Mouse (Mus musculus) lung, postnatal 10 days (tissue): ENCODE data around the gene Ahnak.
"Not testable (repeated sequence)": the region's sequence is repeated elsewhere in the genome, so short reads cannot be mapped to it uniquely, and the experiment has no call there.

Experiments used
- DNase-seq: peaks from one replicate; pipeline ENCODE4 v3.0.0; 2021

Ahnak gene

DNA sequence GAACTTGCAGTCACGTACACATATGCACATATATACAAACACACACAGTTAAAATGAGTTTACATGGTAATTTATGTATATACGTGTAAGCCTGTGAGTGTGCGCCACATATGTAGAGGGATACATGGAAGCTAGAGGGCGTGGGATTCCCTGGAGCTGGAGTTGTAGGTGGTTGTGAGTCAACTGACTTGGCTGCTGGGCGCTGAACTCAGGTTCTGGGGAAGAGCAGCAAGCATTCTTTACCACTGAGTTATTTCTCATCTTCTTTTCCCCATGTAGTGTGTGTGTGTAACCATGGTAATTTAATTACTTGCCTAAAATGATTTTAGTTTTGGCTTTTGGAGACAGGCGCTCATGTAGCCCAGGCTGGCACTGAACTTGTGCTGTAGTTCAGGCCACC is 7.5 kb downstream of the Ahnak start:
- DNase-seq: no peak

DNA sequence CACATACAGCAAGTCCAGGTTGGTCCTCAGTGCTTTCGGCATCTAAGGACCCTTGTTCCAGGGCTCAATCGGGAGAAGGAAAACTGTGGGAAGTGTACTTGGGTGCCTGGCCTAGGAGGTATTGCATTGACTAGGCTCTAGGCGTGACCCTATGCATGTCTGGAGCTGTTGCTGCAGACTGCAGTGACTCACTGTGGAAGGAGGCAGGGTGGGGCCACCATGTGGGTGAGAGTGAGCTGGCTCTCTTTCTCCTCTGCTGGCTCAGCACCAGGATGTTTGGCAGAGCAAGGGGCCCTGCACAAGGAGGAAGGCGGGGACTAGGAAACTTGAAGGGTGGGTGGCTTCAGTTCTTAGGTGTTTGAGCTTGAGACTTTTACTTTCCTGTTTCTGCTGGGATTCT is 8.5 kb downstream of the Ahnak start:
- DNase-seq: peak; percentile 96

DNA sequence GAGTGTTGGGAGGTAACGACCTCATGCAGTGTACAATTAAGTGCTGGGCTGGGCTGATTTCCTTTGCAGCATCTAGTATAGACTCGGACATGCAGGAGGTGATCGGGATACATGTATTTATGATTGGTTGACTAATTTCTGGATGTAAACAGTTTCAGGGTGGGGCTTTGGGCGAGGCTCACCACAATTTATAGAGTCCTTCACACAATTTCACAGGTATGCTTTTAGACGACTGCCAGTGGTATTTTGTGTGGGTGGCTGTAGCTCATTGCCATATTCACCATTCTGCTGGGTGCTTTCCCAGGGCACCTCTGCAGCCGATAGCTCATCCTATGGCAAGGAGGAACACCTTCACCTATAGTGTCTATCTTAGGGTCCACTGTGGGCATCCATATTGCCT is 9.5 kb downstream of the Ahnak start:
- DNase-seq: no peak

DNA sequence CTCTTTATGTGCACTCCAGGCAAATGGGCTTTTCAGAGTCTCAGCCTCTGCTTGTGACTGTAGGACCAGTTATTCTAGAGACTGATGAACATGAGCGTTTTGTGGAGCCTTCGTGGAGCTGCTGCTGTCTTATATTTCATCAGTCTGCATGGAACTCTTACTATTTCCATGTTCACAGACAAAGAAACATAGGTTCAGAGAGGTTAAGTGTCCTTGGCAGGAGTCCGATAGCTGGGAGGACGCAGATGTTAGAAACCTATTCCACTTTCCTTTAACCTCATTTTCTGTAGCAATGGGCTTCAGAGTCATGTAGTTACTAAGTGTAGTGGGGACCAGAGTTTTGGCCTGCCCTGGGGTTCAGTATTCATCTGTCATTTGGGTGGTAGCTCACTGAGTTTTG is 10.1 kb downstream of the Ahnak start:
- DNase-seq: no peak

DNA sequence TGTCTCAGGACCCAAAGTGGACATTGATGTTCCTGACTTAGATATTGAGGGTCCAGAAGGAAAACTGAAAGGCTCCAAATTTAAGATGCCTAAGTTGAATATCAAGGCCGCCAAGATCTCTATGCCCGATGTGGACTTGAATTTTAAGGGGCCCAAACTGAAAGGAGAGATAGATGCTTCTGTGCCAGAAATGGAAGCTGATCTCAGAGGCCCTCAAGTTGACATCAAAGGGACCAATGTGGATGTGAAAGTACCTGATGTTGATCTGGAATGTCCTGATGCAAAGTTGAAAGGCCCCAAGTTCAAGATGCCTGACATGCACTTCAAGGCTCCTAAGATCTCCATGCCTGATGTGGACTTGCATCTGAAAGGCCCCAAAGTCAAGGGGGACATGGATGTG is 17.8 kb downstream of the Ahnak start:
- not testable (repeated sequence) for DNase-seq

DNA sequence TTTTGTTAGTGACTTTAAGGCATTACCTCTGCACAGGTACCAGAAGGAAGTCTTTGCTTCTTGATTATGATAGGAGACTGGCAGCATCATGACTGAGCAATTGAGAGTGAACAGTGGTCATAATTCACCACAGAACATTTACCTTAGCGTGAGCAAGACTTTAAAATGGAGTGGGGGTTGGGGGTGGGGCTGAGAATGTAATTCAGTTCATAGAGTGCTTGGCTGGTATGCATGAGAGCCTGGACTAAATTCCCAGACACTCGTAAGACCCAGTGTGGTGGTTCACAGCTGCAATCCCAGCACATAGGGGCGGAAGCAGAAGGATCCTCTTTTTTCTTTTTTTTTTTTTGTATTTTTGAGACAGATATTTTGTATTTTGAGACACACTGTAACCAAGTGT is 30.2 kb downstream of the Ahnak start:
- peak; percentile 38 for DNase-seq

DNA sequence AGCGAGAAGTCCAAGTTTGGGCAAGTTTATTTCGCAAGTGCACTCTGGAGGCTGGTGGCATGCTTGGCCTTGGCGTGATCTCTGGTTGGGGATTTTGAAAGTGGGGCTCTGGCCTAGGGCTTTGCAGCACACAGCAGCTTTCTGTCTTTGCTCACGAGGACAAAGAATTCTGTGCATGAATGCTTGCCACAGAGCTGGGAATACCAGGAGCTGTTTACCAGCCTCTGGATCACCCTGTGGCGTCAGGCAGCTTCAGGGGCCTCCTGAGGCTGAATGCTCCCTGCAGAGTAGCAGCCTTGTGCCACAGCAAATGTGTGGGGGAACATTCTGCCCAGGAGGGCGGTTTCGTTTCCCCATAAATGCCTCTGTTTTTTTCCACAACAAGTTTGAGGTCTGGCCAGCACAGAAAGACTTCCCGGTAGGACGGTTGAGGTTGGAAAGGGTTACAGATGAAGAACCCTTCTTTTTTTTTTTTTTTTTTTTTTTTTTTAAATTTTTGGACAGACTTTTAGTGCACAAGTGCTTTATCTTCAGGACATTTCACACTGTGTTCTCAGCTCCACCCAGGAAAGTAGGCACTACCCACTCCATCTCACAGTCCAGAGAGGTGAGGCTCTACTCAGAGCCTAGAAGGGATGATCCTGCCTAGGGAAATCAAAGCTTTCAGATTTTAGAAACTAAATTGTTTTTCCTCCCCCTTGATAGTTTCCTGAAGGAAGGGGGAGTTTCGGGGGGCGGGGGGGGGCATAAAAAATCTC is 34.1 kb downstream of the Ahnak start:
- DNase-seq: peak; percentile 51

DNA sequence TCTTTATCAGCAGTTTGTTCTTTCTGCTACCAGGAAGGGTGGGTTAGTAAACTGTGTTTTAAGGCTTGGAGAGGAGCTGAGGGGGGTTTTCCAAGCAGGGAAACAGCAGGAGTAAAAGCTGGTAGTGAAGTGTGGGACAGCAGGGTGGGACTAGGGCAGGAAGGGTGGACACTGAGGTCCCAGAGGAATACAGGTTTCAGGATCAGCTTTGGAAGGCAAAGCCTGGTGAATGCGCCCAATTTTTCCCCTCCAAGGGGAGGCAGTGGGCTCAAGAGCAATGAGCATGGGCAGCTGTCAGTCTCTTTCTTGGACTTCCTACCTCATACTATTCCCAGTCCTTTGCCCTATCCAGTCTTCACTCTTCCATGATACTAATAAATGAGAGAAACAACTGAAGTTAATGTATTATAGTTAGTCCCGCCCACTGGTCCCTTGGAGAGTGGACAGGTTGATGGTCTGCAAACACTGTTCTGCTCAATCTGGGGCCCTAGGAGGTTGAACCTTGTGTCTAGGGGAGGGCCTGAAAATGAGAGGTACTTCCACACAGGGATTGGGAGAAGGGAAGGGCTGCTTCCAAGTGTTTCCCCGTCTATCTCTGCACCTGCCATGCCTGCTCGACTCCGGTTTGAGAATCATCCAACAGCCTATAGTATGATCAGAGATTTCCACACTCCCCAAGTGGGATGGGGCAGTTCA is 36.6 kb downstream of the Ahnak start:
- no peak for DNase-seq

DNA sequence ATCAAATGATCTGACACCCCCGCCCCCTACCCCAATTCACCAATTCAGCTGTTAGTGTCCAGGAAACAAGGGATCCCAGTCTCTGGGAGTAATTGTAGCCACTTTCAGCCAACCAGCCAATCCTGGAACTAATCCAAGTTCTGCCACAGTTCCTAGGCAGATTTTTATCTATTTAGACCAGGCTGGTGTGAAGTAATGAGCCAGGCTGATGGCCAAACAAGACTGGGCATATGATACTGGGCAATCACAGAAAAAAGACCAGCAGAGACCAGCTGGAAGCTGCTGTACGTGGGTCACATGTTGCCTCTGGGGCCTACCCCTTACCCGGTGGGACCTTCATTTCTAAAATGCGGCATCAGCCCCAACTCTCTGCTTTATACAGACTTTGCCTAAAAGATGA is 37.5 kb downstream of the Ahnak start:
- no peak for DNase-seq

DNA sequence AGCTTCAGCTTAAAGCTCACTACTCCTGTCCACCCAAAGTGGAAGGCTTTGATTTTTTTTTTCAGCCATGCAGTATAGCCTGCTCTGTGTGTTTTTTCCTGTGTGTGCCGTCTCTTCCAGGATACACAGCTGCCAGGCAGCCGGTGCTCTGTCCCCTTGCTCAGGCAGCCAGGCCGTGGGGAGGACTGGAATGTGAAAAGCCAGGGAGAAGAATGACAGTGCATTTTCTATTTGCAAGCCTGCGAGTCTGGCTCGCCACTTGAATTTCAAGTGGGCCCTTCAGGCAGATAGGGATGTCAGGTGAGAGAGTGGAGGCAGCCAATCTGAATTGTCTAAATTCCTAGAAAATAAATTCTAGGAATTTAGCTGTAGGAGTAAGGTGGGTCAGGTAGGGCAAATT is 38.7 kb downstream of the Ahnak start:
- DNase-seq: peak; percentile 74

DNA sequence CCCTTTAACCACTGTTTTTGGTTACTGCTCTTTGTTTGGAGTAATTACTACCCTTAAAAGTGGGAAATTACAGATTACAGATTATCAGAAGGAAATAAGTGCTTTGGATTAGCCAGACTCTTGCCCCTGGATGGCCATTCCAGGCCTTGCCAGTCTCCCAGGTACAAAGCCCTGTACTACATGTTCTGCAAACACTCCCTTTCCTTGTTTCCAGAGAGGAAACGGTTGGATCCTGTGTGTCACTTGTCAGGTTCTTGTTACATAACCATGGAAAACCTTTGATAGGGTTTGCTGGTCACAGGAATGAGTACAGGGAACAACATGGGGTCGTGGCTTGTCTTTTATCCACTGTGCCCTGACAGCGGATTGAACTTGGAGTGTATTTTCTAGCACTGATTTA is 39.3 kb downstream of the Ahnak start:
- no peak for DNase-seq

DNA sequence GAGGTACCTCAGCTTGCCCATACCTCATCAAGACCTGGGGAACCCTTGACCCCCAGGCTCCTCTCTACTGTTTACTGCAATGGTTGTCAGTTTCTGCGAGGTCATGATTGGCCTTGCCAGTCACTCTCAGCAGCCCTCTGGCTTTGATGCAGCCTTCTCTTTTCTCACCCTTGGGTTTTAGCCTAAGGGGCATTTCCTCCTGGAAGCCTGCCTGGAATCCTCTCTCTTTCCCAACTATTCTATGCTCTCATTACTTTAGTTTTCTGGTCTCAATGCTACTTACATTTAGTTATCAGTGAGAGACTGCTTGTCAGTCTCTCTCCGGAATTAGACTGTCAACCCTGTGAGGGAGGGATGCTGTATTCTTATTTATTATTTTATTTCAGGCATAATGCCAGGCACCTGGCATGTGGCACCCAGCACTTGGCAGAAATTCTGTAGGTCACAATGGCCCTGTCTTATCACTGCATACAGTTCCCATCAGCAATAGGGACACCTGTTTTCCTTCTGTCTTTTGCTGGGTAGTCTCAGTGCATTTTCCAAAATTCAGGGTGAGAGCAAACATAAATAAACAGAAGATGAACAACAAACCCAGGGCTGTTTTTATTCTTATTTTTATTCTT is 40.7 kb downstream of the Ahnak start:
- DNase-seq: no peak

DNA sequence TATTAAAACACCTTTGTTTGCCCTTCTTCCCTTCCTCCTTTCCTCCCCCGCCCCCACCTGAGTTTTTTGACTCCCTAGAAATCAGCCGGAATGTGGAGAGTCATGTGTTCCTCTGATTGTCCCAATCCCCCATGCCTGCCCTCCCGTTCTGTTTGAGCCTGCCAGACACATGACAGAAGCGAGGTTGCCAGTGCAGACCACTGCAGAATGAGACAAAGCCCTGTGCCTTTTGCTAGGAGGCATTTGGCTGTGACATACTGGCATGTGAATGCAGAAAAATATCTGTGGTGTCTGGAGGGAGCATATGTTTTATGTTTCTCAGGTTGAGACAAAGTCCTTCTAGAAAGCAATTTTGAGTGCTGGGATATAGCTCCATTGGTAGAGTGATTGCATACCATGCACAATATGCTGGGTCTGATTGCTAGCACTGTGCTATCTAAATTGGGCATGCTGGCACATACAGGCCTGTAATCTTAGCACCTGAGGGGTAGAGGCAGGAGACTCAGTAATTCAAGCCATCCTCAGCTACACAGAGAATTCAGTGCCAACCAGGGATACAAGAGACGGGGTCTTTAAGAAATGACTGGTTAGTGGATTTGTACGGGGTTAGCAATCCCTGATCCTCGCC is 43.5 kb downstream of the Ahnak start:
- no peak for DNase-seq

DNA sequence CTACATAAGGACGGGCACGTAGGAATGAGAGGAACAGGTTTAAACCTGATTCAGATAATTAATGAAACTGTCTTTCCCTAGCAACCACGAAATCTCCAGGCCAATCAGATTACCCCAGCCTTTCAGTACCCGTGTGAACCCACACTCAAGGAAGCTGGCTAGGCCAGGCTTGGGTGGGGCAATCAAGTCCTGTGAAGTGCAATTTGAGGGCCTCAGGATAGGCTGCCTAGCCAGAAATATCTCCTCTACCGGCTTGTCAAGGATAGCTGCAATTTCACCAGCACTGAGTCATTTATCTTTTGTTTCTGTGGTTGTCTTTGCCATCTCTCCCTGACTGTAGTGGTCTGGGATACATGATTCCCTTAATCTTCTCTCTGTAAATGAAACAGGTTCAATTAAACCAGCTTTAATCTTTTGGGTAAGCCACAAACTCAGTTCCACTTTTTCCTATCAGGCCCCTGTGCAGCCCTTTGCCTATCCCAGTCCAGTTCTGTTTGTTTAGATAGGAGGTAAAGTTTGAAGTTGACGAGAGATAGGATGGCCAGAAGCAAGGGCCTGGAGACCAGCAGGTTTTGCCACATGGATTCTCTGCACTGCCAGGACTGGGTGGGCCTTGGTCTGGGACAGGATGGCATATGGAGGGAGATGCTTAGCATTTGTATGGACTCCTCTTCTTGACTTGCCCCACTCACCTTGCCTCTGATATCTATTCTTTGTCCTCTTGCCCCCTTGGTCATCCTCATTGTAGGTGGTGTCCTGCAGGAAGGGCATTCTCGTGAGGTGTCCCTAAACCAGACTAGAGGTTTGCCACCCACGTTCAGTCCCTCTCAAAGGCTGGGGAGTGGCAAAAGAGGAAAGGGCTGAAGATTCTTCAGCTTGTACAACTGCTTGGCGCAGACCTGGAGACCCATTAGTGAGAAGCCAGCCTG is 44.6 kb downstream of the Ahnak start:
- DNase-seq: peak; percentile 47

DNA sequence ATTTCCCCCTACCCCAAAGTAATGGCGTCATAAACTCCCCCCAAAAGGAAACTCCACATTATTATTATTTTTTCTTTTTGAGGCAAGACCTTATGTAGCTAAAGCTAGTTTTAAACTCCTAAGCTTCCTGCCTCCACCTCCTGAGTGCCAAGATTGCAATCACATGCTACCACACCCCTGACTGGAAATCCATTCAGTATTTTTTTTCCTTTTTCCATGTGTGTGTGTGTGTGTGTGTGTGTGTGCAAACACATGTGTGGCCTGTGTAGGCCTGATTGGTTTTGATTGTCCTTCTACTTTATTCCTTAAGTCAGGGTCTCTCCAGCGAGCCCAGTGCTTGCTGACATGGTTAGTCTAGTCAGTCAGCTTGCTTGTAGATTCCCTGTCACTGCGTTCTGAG is 45.4 kb downstream of the Ahnak start:
- DNase-seq: no peak

DNA sequence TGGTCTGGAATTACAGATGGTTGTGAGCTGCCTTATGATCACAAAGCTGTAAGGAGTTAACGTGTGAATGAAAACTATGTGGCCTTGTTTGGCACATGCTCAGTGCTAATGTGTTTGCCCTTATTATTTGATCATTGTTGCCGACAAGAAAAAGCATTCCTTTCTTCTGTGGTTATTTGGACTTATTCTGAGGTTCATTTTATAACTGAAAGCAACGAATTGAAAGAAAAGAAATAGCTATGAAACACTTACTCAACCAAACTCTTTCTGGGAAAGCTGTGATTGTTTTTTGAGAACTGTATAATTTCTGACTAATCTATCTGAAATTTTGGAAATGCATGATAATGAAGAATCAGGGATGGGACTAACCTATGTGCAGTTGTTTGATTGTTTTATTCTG is 46.0 kb downstream of the Ahnak start:
- no peak for DNase-seq

DNA sequence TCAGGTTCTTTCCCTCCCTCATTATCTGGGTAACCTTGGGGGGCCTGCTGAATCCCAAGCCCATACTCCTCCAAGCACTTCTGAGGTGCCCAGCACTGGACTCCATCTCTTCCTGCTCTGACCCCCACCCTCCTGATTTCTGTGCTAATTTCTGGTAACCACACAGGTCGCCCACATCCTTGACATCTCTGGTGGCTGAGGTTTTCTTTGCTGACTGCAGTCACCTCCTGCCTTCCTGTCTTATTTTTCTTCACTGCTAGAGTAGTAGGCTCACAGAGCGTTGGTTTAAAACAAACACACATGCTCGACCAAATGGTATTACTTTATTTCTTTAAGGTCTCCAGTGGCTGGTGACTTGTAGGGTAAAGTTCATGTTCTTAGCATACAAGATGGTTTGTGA is 49.1 kb downstream of the Ahnak start:
- no peak for DNase-seq

DNA sequence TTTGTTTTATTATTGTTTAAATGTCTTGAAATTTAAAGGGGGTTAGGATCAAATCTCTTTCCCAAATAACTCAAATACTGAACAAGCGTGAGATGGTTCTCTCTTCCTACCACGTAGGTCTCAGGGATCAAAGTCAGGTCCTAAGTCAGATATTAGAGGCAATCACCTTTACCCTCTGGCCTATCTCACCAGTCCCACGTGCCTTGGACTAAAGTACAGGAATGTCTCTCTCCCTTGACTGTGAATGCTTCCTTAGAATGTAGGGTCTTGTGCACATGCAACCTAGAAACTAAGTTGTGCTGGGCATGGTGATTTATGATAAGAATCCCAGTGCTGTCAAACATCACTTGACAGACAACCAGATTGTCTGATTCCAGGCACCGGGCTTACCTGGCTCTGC is 50.2 kb downstream of the Ahnak start:
- DNase-seq: no peak

DNA sequence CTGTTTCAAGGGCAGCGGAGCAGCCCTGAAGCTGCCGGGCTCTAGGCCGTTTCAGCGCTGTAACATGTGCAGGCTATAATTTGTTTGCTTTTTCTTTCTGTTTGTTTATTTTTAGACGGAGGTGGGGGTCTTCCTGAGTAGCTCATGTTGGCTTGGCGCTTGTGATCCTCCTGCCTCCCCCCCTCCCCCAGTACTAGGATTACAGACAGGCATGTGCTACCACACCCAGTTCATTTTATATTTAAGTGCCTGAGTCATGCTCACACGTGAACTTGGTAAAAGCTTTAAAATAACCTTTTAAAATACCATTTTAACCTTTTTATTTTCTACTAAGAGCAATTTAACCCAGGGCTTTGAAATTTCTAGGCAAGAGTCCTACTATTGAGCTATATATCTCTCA is 50.8 kb downstream of the Ahnak start:
- DNase-seq: no peak

DNA sequence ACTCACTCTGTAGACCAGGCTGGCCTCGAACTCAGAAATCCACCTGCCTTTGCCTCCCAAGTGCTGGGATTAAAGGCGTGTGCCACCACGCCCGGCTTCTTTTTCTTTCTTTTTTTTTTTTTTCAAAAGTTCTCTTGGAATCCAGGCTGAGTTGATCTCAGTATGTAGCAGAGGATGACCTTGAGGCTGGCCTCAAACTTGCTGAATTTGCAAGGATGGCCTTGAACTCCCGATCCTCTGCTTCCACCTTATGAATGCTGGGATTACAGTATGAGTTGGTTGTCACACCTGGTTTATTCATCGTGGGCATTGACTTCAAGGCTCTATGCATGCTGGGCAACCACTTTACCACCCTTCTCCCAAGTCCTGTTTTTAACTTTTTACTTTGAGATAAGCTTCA is 51.6 kb downstream of the Ahnak start:
- no peak for DNase-seq

DNA sequence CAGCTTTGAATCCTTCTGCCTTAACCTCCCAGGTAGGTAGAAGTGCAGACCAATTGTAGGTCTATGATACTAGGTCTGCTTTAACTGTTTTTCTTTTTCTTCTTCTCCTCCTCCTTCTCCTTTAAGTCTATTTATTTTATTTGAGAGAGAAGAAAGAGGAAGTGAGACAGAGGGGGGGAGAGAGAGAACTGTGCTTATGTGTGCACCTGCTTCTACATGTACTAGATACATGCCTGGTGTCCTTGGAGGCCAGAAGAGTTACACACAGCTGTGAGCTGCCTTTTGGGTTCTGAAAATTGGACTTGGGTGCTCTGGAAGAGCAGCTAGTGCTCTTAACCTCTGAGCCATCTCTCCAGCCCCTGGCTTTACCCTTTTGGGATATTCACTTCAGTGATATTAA is 52.0 kb downstream of the Ahnak start:
- no peak for DNase-seq

DNA sequence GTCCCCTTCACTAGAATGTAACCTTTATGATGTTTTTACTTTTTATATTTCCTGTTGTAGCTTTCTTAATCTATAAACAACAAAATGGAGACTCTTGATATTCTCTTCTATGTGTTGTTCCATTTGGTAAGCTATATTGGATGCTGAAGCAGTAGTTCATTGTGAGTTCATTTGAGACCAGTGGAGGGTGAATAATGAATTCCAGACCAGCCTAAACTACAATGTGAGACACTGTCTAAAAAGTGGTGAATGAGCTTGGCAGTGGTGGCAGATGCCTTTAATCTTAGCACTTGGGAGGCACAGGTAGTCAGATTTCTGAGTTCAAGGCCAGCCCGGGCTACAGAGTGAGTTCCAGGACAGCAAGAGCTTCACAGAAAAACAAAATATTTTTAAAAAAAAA is 54.0 kb downstream of the Ahnak start:
- DNase-seq: no peak

DNA sequence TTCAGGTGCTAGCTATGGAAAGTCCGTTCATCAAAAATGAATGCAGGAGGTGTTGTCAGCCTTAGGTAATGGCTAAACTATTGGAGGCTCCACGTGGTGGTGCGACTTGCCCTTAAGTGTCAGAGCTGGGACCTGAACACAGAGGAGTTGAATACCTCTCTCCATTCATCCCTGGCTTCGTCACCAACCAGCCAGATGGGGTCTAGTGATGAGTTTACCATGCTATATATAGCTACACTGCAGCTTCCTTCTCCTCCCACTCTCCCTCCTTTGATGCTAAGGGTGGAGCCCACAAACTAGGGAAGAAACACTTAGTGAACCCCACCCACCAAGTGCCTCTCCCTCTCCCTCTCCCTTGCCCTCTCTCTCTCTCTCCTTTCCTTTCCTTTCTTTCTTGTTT is 55.2 kb downstream of the Ahnak start:
- DNase-seq: no peak
